Mouse (Mus musculus) lung, embryonic 16.5 days (tissue): Measurements from ENCODE around the gene Thsd4. TPM values are rescaled to one million over a fixed set of nuclear protein-coding genes. Genes with fewer than 3 reads are reported as not detected.

Experiments
- ATAC-seq: fragments of 200-750 bp; cut with Nextera tagmentation; 2 replicates; pipeline ENCODE4 v1.8.0; 2017; ENCODE audit warnings: low read depth, mild to moderate bottlenecking, moderate library complexity
- H3K27ac ChIP-seq: fragments of 300-500 bp; sonication (generic); 2 replicates; pipeline ENCODE4 v1.5.1; 2014; ENCODE audit warnings: mild to moderate bottlenecking, control low read depth, low read length
- H3K27me3 ChIP-seq: fragments of 300-500 bp; sonication (generic); 2 replicates; pipeline ENCODE4 v1.6.1; 2014; ENCODE audit warnings: low read depth, low read length, mixed read lengths; ENCODE audit not compliant: control insufficient read depth, insufficient read depth
- H3K36me3 ChIP-seq: fragments of 300-500 bp; sonication (generic); 2 replicates; pipeline ENCODE4 v1.6.1; 2014; ENCODE audit warnings: low read length; ENCODE audit not compliant: control insufficient read depth, insufficient read depth
- H3K4me1 ChIP-seq: fragments of 300-500 bp; sonication (generic); replicated peaks from 2 replicates; pipeline ENCODE4 v1.6.1; 2014; ENCODE audit warnings: low read length, mixed read lengths; ENCODE audit not compliant: control insufficient read depth, insufficient read depth
- H3K4me2 ChIP-seq: fragments of 300-500 bp; sonication (generic); 2 replicates; pipeline ENCODE4 v1.6.1; 2014; ENCODE audit warnings: low read depth, low read length, control low read depth
- H3K4me3 ChIP-seq: fragments of 300-500 bp; sonication (generic); 2 replicates; pipeline ENCODE4 v1.5.1; 2014; ENCODE audit warnings: mild to moderate bottlenecking, low read length, control low read depth
- H3K9ac ChIP-seq: fragments of 300-500 bp; sonication (generic); 2 replicates; pipeline ENCODE4 v1.6.1; 2014; ENCODE audit warnings: low read length, control low read depth
- H3K9me3 ChIP-seq: fragments of 300-500 bp; sonication (generic); 2 replicates; pipeline ENCODE4 v1.6.1; 2016; ENCODE audit warnings: low read length; ENCODE audit not compliant: control insufficient read depth
- WGBS: fragments of 180-500 bp; shearing (Covaris S2); extraction: QIAGEN DNeasy Blood & Tissue Kit; methylation state at CpG from one replicate; pipeline ENCODE4 v1.1.7; 2014; 5-methylcytosine and 5-hydroxymethylcytosine counted together
- polyA plus RNA-seq: library from polyadenylated mRNA; unstranded; fragments of >200 nt; fragmentation: Nextera tagmentation; extraction: Ambion mirVana; gene quantifications from 2 replicates; pipeline ENCODE4 v1.2.1, GENCODE M21; 2015

Gene Thsd4
- polyA plus RNA-seq, 1 experiment from 2014 or later: 6.4 TPM

GRCm38 (mm10) chr9:60502220-60502619 is 19.6 kb downstream of the Thsd4 start:
- H3K36me3 ChIP-seq: no peaks in the 10 kb centered on the region
- H3K27me3 ChIP-seq: no peaks in the 10 kb centered on the region
- no peak overlapping the region for H3K27ac ChIP-seq
- no peaks in the 10 kb centered on the region for H3K9me3 ChIP-seq
- no peak overlapping the region for H3K4me3 ChIP-seq
- peaks cover 3% of the 10 kb centered on the region for H3K4me1 ChIP-seq
- 0 out of 2 replicates have a peak, but pooled peaks have one; percentile 41 for ATAC-seq
- no peak overlapping the region for H3K9ac ChIP-seq
- H3K4me2 ChIP-seq: no peak overlapping the region
- 48% methylated on average over 6 of the region's 6 CpGs for WGBS

GRCm38 (mm10) chr9:60501504-60502179 is 20.2 kb downstream of the Thsd4 start:
- H3K36me3 ChIP-seq: no peaks in the 10 kb centered on the region
- H3K9me3 ChIP-seq: no peaks in the 10 kb centered on the region
- H3K27me3 ChIP-seq: no peaks in the 10 kb centered on the region
- WGBS: 59% methylated on average over 5 of the region's 5 CpGs
- no peak overlapping the region for H3K4me3 ChIP-seq
- H3K4me2 ChIP-seq: no peak overlapping the region
- no peak for ATAC-seq
- H3K27ac ChIP-seq: no peak overlapping the region
- H3K4me1 ChIP-seq: peaks cover 3% of the 10 kb centered on the region; the same call in 1 of the 2 replicates
- H3K9ac ChIP-seq: no peak overlapping the region

GRCm38 (mm10) chr9:60492275-60492974 is 29.4 kb downstream of the Thsd4 start:
- no peak for ATAC-seq

GRCm38 (mm10) chr9:60491489-60492100 is 30.3 kb downstream of the Thsd4 start:
- Histone ChIP-seq H3K9me3 (no peaks in the 10 kb centered on the region), H3K9ac (no peak overlapping the region), H3K27me3 (no peaks in the 10 kb centered on the region), H3K36me3 (no peaks in the 10 kb centered on the region), H3K4me3 (no peak overlapping the region), H3K4me2 (no peak overlapping the region), H3K27ac (no peak overlapping the region), H3K4me1 (no peaks in the 10 kb centered on the region)
- 59% methylated on average over 16 of the region's 16 CpGs for WGBS
- ATAC-seq: no peak

More at GRCm38 (mm10) chr9:60492275-60492974, 29.4 kb downstream of the Thsd4 start:
- H3K9ac ChIP-seq: no peak overlapping the region
- no peak overlapping the region for H3K4me3 ChIP-seq
- no peak overlapping the region for H3K27ac ChIP-seq
- no peaks in the 10 kb centered on the region for H3K9me3 ChIP-seq
- no peaks in the 10 kb centered on the region for H3K36me3 ChIP-seq
- no peaks in the 10 kb centered on the region for H3K4me1 ChIP-seq
- H3K4me2 ChIP-seq: no peak overlapping the region
- WGBS: 78% methylated on average over 16 of the region's 16 CpGs
- no peaks in the 10 kb centered on the region for H3K27me3 ChIP-seq

GRCm38 (mm10) chr9:60491079-60491478 is 30.8 kb downstream of the Thsd4 start:
- no peak overlapping the region for H3K4me2 ChIP-seq
- ATAC-seq: no peak
- H3K27me3 ChIP-seq: no peaks in the 10 kb centered on the region
- no peak overlapping the region for H3K27ac ChIP-seq
- H3K36me3 ChIP-seq: no peaks in the 10 kb centered on the region
- no peak overlapping the region for H3K9ac ChIP-seq
- no peaks in the 10 kb centered on the region for H3K9me3 ChIP-seq
- H3K4me1 ChIP-seq: no peaks in the 10 kb centered on the region
- no peak overlapping the region for H3K4me3 ChIP-seq
- 86% methylated on average over 8 of the region's 8 CpGs for WGBS

- Histone ChIP-seq H3K36me3 (no peaks in the 10 kb centered on the region), H3K4me1 (no peaks in the 10 kb centered on the region), H3K9ac (no peak overlapping the region), H3K27ac (no peak overlapping the region), H3K4me3 (no peak overlapping the region), H3K9me3 (no peaks in the 10 kb centered on the region), H3K27me3 (no peaks in the 10 kb centered on the region), H3K4me2 (no peak overlapping the region)
- ATAC-seq: no peak
- WGBS: 44% methylated on average over 4 of the region's 4 CpGs
These were observed 33.0 kb downstream of the Thsd4 start for GRCm38 (mm10) chr9:60488816-60489215.

GRCm38 (mm10) chr9:60482165-60482564 is 39.7 kb downstream of the Thsd4 start:
- Histone ChIP-seq H3K27ac (no peak overlapping the region), H3K4me1 (peaks cover 9% of the 10 kb centered on the region), H3K4me2 (no peak overlapping the region), H3K4me3 (no peak overlapping the region), H3K9ac (no peak overlapping the region), H3K36me3 (no peaks in the 10 kb centered on the region), H3K27me3 (no peaks in the 10 kb centered on the region), H3K9me3 (no peaks in the 10 kb centered on the region)
- ATAC-seq: no peak
- 44% methylated on average over 4 of the region's 4 CpGs for WGBS

- no peak overlapping the region for H3K4me3 ChIP-seq
- 37% methylated on average over 3 of the region's 3 CpGs for WGBS
- H3K27me3 ChIP-seq: no peaks in the 10 kb centered on the region
- H3K36me3 ChIP-seq: no peaks in the 10 kb centered on the region
- no peak overlapping the region for H3K4me2 ChIP-seq
- peak overlapping the region; percentile 8; the same call in 1 of the 2 replicates for H3K27ac ChIP-seq
- no peak overlapping the region for H3K9ac ChIP-seq
- ATAC-seq: peak; percentile 43
- no peaks in the 10 kb centered on the region for H3K9me3 ChIP-seq
- H3K4me1 ChIP-seq: peaks cover 9% of the 10 kb centered on the region
These were observed 41.8 kb downstream of the Thsd4 start for GRCm38 (mm10) chr9:60480052-60480451.

- no peak overlapping the region for H3K4me3 ChIP-seq
- peak overlapping the region; percentile 57 for H3K27ac ChIP-seq
These were observed 43.0 kb downstream of the Thsd4 start for GRCm38 (mm10) chr9:60478806-60479205.

More at GRCm38 (mm10) chr9:60478806-60479205, 43.0 kb downstream of the Thsd4 start:
- peak; percentile 73 for ATAC-seq
- H3K9ac ChIP-seq: no peak overlapping the region
- H3K36me3 ChIP-seq: no peaks in the 10 kb centered on the region
- 32% methylated on average over 6 of the region's 6 CpGs for WGBS
- H3K9me3 ChIP-seq: no peaks in the 10 kb centered on the region
- no peak overlapping the region for H3K4me2 ChIP-seq
- H3K27me3 ChIP-seq: no peaks in the 10 kb centered on the region
- H3K4me1 ChIP-seq: peaks cover 9% of the 10 kb centered on the region
